Mouse (Mus musculus) gastrocnemius, postnatal 25 days (tissue): ENCODE measurements at regions not wholly inside any gene's neighbourhood (a gene's known extent, or its start where the extent isn't known, plus 50 kb on each side); places are given as distances from the start of the nearest gene placed in this dataset.

ENCODE experiments used
- DNase-seq: peaks from one replicate; pipeline ENCODE4 v3.0.0; 2022

DNA sequence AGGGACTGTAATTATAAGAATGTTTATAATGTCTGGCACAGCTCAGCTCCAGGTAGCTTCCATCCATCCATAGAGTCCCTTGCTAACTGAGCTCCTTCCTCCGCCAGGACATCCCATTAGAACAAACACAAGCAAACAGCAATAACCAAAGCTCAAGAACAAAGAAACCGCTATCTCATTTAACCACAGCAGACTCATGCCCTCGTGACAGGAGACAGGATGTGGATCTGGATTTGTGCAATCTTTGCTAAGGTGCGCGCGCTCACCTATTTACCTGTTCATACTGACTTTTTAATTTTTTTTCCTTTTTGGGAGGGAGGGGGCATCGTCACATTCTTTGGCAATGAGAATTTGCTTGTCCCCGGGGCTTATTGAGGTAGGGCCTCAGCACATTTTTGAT, 71.3 kb upstream of the Slc38a2 start:
- no peak for DNase-seq

DNA sequence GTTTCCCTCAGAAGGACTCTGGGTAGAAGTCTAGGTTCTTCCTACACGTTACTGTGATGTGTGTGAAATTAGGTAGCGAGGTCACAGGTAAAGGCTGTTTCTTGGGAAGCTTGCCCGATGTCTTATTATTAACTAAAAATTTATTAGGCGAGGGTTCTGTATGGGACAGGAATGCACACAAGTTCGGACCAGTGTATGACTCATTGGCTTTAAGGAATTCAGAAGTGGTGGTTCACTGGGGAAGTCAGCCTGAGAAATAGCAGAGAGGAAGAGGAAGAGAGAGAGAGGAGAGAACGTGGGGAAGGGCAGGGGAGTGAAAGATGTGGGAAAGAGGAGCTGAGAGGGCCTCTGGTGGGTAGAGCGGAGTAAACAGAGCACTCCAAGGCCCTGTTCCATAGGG, 70.8 kb upstream of the Slc38a2 start:
- DNase-seq: no peak

DNA sequence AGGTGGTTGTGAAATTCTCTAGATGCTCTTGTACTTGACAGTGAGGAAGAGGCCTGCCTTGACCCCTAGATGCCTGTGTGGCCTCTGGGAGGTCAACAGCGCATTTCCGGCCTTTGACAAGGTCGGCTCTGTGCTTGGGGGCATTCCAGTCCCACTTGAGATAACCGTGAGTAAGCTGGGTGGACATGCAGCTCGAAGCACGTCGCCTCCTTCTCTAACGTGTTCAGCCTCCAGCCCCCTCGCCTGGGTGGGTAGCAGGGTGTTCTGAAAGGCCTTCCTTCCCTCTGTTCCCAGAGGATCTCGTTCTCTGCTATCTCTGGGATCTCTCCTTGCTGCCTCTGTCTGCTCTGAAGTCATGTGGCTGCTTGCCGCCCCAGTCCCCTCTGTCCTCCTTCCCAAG, 70.2 kb upstream of the Slc38a2 start:
- no peak for DNase-seq

DNA sequence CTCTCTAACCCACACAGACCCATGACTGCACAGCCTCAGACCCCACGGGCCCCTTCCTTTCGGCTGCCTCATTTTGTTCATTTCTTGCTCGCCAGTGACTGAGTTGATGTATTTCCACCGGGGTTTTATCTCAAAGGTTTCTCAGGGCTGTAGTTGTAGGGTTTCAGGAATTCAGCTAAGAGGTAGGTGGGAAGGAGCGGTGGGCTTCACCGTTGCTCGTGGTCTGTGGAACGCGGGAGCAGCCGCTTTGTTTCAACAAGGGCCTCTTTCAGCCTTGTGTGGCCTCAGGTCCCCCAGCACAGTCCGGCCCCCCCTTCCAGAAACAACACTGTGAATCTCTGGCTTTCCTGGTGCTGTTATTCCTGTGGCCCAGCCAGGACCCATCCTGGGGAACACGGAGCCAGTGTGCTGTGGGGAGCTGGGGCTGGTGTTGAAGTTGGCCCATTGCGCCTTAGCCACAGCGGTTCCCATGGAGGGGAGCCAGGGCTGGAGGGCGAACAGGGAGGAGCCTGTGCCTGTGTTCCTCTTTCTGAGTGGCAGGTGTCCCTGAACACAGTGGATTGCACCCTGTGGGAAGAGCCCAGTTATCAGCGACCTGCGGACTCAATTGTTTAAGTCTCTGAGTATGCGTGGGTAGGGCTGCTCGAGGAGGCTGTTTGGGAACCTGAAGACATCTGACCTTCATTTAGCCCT, 68.9 kb upstream of the Slc38a2 start:
- DNase-seq: no peak

DNA sequence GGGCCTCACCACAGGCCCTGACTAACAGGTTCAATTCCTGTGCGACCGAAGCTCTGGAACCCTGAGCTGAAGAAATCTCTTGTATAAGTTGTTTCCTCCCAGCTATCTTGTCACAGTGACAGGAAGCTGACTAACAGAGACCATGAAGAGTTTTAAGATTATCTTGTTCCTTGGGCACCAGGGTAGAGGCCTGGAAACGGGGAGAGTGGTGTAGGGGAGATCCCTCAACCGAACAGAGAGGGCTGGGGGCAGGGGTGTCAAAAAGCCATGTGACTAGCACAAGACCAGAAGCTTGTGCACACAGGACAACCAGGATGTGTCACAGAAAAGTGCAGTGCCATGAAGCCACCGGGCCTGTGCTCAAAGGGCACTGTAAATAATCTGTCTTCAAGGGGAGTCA, 67.7 kb upstream of the Slc38a2 start:
- no peak for DNase-seq

DNA sequence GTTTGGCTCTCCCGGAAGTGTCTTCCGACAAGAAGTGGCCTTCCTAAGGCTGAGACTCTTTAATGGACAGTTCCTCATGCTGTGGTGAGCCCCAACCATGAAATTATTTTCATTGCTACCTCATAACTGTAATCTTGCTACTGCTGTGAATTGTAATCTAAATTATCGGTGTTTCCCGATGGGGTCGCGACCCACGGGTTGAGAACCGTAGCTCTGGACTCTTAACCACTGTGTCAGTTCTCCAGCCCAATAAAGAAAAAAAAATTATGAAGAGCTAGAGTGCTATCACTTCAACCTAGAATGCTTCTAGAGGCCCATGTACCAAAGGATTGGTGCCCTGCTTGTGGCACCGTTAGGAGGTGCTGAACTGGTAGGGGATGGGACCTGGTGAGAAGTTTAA, 66.7 kb upstream of the Slc38a2 start:
- no peak for DNase-seq

DNA sequence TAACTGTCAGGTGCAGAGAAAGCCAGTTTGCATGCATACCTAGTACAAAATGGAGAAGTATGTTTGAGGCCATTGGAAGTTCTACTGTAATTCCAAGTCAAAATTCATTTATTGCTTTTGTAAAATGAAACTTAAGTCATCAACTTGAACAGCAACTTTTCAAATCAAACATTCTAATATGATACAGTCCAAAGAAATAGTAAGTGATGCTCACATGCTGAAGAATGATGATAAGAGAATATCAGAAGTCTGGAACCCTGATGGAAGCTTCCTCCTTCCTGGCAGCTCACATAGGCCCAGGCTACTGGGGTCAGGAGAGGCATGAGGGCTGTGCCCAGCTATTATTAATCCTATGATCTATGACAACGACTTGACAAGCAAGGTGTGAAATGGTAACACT, 64.1 kb upstream of the Slc38a2 start:
- DNase-seq: no peak

DNA sequence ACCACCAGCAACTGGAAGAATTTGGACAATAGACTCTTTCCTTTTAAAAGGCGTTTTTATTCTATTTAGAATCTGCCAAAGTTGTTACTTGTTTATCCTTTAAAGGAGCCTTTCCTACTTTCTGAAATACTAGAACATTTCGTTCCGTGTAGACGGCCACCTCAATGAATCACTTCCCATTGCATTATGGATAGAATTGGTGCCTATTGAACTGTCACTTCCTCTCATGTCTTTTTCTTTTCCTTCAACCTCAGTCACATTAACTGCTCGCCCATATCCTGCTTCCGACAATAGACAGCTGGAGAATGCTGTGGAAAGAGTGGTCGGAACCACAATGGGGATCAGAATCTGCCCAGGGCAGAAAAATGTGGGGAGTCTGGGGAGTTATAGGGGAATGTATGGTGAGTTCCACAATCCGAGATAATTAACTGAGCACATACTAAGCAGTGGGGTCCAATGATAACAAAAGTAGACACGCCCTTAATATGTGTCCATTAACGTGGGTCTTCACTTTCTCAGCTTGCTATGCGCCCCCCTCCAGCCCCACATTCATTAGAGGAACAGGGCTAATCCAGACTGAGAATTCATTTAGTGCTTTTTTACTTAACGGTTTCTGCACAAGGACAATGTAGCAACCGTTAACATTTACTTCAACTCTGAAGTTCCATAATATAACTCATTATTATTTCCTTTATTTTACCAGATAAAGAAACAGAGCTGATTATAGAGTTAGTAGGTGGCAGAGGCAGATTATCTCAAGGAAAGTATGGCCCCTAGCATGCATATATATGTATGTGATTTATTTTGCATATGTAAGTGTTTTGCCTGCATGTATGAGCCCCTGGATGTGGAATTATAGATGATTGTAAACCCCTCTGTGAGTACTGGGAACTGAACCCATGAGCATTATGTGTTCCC, 59.8 kb upstream of the Slc38a2 start:
- no peak for DNase-seq

DNA sequence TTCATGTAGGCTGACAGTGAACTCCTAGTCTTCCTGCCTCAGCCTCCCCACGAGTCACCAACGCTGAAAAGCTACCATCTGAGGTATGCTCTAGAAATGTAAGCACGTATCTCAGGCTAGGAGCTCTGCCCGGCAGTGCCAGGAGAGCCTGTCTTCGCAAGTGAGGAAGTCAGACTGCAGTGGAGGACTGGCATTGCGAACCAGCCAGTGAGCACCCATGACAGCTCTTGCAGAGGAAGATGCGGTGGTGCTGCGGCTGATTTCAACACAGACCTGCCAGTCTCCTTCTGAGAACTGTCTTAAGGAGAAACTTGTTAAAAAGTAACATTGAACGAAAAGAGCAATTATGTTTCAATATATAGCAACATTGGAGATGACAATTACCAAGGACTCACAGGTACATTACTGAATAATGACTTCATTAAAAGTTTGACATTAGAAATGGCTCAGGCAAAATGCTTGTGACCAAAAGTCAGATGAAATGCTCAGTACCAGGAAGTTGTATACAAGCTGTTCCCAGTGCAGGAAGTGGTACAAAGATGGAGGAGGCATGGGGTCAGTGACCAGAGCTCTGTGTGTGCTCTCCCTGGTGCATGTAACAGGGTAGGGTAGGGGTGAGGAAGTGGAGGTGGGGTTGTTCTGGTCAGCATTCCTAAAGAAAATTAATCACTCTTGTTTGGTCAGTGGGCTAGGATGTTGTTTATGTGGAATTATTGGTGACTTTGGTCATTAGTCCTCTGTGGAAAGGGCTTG, 58.1 kb upstream of the Slc38a2 start:
- DNase-seq: no peak

DNA sequence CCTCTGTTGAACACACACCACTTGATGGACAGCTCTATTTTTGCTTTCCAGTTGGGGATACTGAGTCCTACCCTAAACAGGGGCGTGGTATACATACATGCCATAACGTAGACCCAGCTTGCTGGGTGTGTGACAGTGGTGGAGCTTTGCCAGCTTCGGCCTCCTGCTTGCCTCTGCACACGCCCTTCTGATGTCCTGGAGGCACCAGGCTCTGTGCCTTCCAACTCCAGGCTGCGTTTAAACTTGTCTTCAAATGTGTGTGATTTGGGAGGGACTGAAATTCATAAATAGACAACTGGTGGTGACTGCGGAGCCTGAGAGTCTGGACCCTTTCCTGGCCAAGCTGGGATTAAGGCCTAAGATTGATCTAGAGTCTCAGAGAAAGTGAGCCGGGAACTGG, 56.9 kb upstream of the Slc38a2 start:
- no peak for DNase-seq

DNA sequence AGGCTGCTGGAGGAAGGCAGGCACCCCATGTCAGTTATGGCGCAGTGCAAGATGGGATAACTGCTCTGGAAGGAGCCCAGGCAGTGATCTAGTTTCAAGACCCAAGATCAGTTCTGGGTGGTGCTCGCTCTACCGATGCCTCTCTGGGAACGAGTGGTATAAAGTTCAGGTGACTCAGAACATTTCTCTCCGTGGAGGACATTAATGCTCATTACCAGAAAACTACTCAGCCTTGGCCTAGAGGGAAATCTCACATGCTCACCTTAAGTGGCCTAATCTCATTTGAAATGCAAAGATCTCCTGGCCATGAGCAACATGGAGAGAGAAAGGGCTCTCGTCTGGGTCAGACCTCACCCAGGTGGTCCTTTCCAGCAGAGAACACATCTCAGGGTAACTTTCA, 56.4 kb upstream of the Slc38a2 start:
- no peak for DNase-seq

DNA sequence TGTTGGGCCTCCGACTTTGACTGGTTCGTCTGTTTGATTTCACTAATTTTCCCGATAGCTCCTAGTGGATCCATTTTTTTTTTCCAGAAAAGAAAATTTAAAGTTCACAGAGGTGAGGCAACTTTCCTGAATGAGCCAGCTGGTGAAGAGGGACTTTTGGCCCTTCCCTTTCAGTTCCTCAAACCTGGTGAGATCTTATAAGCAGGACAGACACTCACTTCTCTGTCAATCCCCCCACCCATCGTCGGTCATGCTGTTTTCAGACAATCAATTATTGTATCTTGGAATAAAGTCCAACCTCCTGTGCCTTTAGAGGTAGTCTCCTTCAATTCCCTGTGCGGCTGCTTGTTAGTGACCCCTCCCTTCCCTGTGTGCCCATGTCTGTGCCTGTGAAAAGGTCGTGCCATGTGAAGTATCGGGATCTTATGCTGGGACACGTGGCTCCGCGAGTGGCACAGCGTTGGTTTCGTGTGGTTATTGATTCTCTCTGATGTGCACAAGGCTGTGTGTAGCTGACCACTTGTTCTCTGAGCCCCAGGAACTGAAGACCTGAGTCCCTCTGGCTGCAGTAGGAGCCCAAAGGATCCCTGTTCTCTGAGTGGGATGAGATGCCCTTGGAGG, 55.9 kb upstream of the Slc38a2 start:
- DNase-seq: no peak

DNA sequence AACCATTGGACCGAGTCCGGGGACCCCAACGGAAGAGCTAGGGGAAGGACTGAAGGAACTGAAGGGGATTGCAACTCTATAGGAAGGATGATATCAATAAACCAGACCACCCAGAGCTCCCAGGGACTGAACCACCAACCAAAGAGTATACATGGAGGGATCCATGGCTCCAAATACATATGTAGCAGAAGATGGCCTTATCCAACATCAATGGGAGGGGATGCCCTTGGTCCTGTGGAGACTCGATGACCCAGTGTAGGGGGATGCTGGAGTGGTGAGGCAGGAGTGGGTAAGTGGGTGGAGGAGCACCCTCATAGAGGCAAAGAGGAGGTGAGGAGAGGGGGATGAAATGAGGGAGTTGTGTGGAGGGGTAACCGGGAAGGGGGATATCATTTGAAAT, 54.5 kb upstream of the Slc38a2 start:
- no peak for DNase-seq

DNA sequence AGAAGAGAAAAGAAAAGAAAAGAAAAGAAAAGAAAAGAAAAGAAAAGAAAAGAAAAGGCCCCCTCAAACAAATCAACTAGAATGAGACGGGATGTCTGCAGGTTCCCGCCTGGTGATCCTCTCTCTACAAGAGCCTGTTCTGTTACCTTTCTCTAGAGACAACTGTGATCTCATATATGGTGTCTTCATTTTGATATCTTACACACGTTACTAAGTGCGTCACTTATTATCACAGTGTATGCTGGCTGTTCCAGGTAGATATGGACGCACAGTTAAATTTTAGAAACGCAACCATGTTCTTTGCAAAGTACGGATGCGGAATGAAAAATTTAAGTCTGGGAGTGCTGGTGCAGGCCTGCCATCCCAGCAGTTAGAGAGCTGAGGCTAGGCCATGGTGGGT, 53.2 kb upstream of the Slc38a2 start:
- no peak for DNase-seq

DNA sequence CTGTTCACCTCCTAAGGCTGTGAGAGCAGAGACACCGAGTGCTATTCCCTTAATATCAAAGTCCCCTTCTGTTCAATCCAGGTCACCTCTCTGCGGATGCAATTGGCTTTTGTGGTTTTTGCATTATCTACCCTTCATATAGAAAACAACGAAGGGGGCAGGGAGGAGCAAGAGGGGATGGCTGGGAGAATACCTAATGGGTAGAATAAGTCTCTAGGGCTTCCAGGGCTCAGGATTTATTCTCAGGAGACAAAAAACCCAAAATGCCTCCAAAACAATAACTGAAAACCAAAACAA, 52.5 kb upstream of the Slc38a2 start:
- no peak for DNase-seq

DNA sequence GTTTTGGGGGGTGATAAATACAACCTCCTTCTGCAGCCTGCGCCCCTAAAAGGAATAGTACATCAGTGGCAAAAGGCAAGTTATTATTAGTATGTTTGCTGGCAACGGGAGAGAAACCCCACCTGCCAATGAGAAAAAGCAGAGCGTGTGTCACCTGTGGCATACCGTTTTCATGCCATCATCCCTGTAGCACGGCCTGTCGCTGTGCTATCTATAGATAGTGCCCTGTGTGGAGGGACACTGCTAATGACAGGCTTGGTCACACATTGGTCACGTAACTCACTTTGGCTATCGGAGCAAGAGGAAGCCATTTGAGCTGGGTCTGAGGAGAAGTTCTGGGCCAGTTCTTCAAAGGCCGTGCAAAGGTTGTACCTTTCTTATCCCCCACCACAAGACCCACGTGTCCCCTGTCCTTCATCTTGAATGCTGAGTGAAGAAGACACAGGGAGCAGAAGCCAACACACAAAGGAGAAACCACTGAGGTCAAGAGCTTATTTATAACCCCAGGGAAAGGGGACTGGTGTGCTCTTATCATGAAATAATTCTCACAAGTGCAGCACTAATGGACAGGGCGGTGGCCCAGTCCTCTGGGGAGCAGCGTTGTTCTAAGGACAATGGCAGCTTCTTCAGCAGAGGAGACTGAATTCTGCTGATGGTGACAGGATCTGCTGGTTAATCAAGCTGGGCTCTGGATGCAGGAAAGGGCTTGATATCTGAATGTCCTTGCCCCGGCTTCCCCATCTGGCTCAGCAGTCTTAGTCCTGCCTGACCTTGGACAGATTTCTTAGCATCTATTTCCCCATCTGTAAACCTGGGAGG, 51.9 kb upstream of the Slc38a2 start:
- DNase-seq: no peak

DNA sequence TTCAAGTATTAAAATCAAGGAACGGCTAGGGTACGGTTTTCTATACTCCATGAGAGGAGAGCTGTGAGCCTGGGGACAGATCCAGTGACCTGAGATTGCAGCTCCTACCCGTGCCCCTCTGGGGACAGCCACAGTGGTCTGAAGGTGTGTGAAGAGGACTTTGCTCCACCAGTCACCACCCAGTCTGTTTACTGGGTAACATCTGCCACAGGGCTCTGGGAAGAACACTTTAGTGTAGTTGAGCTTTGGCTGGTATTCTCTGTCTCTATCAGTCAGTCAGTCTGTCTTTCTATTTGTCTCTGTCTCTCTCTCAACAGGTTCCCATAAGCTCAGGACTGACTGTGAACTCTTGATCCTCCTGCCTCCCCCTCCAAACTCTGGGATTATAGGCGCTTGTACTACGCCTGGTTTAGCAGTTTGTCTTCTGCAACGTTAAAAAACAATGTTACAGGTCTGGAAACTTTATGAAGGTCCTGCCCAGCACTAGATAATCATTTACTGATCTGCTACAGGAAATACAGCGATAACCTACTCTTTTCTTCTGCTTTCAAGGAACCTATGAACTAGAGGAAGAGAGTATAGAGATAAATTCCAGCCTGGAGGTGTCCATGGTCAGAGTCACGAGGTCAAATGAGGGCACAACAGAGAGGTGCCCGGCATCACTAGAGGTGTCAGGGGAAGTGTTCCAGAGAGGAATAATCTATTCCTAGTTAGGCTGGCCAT, 50.2 kb upstream of the Slc38a2 start:
- DNase-seq: no peak
